Mouse (Mus musculus) intestine, embryonic 14.5 days (tissue): ENCODE measurements around the gene Fzd2. TPM values are rescaled to one million over a fixed set of nuclear protein-coding genes. Genes with fewer than 3 reads are reported as not detected.

Experiments
- ATAC-seq: fragments of 200-750 bp; cut with Nextera tagmentation; replicated peaks from 2 replicates; pipeline ENCODE4 v1.8.0; 2017; ENCODE audit warnings: low read depth, moderate number of reproducible peaks, moderate TSS enrichment, moderate library complexity; ENCODE audit not compliant: low FRiP score, low TSS enrichment
- DNase-seq: peaks from one replicate; pipeline ENCODE4 v3.0.0-alpha.2; 2018; ENCODE audit warnings: low spot score
- H3K27ac ChIP-seq: fragments of 300-500 bp; sonication (generic); 2 replicates; pipeline ENCODE4 v1.5.1; 2014; ENCODE audit warnings: low read depth, mild to moderate bottlenecking, control low read depth
- H3K27me3 ChIP-seq: fragments of 300-500 bp; sonication (generic); replicated peaks from 2 replicates; pipeline ENCODE4 v1.6.1; 2014; ENCODE audit warnings: low read length, control low read depth; ENCODE audit not compliant: control insufficient read depth, insufficient read depth
- H3K36me3 ChIP-seq: fragments of 300-500 bp; sonication (generic); 2 replicates; pipeline ENCODE4 v1.6.1; 2014; ENCODE audit warnings: low read length, control low read depth; ENCODE audit not compliant: control insufficient read depth, insufficient read depth
- H3K4me1 ChIP-seq: fragments of 300-500 bp; sonication (generic); replicated peaks from 2 replicates; pipeline ENCODE4 v1.6.1; 2014; ENCODE audit warnings: low read length, control low read depth, mixed read lengths; ENCODE audit not compliant: control insufficient read depth, insufficient read depth
- H3K4me2 ChIP-seq: fragments of 300-500 bp; sonication (generic); 2 replicates; pipeline ENCODE4 v1.6.1; 2014; ENCODE audit warnings: low read length
- H3K4me3 ChIP-seq: fragments of 300-500 bp; sonication (generic); 2 replicates; pipeline ENCODE4 v1.5.1; 2014; ENCODE audit warnings: low read depth, low read length, control low read depth, mixed read lengths
- H3K9ac ChIP-seq: fragments of 300-500 bp; sonication (generic); 2 replicates; pipeline ENCODE4 v1.6.1; 2014; ENCODE audit warnings: mild to moderate bottlenecking, low read length
- H3K9me3 ChIP-seq: fragments of 300-500 bp; sonication (generic); 2 replicates; pipeline ENCODE4 v1.6.1; 2016; ENCODE audit warnings: low read length, control low read depth; ENCODE audit not compliant: control insufficient read depth
- WGBS: fragments of 180-500 bp; shearing (Covaris S2); extraction: QIAGEN DNeasy Blood & Tissue Kit; methylation state at CpG from one replicate; pipeline ENCODE4 v1.1.7; 2014; 5-methylcytosine and 5-hydroxymethylcytosine counted together
- polyA plus RNA-seq: library from polyadenylated mRNA; unstranded; fragments of >200 nt; fragmentation: Nextera tagmentation; extraction: Ambion mirVana; gene quantifications from 2 replicates; pipeline ENCODE4 v1.2.1, GENCODE M21; 2014

The Fzd2 gene
- polyA plus RNA-seq, 1 experiment from 2014 or later, result 20.4 TPM

DNA sequence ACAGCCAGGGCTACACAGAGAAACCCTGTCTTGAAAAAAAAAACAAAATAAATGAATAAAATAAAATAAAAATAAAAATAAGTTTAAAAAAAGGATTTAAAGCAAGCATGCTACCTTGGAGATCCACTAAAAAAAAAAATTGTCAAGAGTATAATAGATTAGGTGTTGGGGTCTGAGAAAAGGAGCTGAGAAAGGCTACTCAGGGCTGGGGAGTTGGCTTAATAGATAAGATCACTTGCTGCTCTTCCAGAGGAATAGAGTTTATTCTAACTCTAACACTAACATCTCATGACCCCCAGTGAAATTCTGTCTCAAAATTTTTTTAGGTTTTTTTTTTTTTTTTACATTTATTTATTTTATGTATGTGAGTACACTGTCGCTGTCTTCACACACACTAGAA, 37.9 kb upstream of the Fzd2 start:
- no peaks in the 10 kb centered on the region for H3K9me3 ChIP-seq
- H3K4me2 ChIP-seq, result no peak overlapping the region
- WGBS, result 96% methylated on average over 1 of the region's 1 CpGs
- no peaks in the 10 kb centered on the region for H3K36me3 ChIP-seq
- H3K27me3 ChIP-seq, result no peaks in the 10 kb centered on the region
- no peak overlapping the region for H3K9ac ChIP-seq
- no peak overlapping the region for H3K27ac ChIP-seq
- no peaks in the 10 kb centered on the region for H3K4me1 ChIP-seq
- H3K4me3 ChIP-seq, result no peak overlapping the region
- no peak for ATAC-seq
- DNase-seq, result no peak

DNA sequence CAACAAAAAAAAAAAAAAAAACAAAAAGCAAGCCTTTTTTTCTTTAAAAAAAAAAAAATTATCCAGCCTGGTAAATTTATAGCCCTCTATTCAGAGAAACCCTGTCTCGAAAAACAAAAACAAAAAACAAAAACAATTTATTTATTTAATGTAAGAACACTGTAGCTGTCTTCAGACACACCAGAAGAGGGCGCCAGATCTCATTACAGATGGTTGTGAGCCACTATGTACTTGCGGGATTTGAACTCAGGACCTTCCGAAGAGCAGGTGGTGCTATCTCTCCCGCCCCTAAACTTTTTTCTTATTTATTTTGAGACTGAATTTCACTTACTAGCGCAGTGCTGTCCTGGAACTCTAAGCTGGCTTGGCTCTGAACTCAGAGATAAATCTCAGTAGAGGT, 37.0 kb upstream of the Fzd2 start:
- Histone ChIP-seq H3K4me2 (no peak overlapping the region), H3K27me3 (no peaks in the 10 kb centered on the region), H3K4me3 (no peak overlapping the region), H3K9ac (no peak overlapping the region), H3K9me3 (no peaks in the 10 kb centered on the region), H3K36me3 (no peaks in the 10 kb centered on the region), H3K4me1 (no peaks in the 10 kb centered on the region), H3K27ac (no peak overlapping the region)
- 90% methylated on average over 6 of the region's 6 CpGs for WGBS
- DNase-seq (no peak), ATAC-seq (no peak)

DNA sequence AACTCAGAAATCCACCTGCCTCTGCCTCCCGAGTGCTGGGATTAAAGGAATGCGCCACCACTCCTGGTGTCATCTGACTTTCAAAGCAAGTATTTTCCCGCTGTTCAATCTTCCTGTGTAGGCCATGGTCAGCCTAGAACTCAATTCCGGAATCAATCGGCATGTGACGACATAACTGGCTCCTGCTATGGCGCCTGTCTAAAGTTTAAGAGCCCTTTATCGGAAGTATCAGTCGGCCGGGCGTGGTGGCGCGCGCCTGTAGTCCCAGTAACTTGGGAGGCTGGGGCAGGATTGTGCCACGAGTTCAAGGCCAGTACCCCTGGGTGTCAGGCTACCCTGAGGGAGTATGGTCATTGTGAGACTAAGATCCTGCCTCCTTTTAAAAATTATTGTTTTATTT, 36.5 kb upstream of the Fzd2 start:
- Histone ChIP-seq H3K4me3 (no peak overlapping the region), H3K4me2 (no peak overlapping the region), H3K27me3 (no peaks in the 10 kb centered on the region), H3K27ac (no peak overlapping the region), H3K9ac (no peak overlapping the region), H3K9me3 (no peaks in the 10 kb centered on the region), H3K4me1 (no peaks in the 10 kb centered on the region), H3K36me3 (no peaks in the 10 kb centered on the region)
- DNase-seq, result no peak
- ATAC-seq, result no peak
- WGBS, result 97% methylated on average over 15 of the region's 15 CpGs

DNA sequence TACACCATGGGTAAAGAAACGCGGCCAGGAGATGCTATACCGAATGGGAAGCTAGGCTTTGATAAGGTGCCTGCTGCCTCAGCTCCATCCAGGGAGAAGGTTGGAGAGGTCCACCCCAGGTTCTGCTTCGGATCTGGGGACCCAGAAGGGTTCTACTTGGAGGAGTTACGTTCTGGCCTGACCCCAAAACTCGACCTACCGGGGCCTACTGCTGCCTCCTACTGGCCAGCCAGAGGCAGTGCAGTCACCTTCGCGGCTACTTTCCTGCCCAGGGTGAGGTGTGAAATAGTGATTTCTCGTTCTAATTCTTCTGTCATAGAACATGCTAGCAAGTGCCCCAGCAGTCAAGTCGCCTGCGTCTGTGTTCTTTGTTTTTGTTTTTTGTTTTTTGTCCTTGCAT, 36.0 kb upstream of the Fzd2 start:
- Histone ChIP-seq H3K4me1 (0 out of 2 replicates have a peak, but pooled peaks cover under 1% of the 10 kb centered on the region), H3K27ac (no peak overlapping the region), H3K4me2 (no peak overlapping the region), H3K4me3 (no peak overlapping the region), H3K9ac (no peak overlapping the region), H3K9me3 (no peaks in the 10 kb centered on the region), H3K36me3 (no peaks in the 10 kb centered on the region), H3K27me3 (no peaks in the 10 kb centered on the region)
- DNase-seq (no peak), ATAC-seq (no peak)
- 78% methylated on average over 12 of the region's 12 CpGs for WGBS

DNA sequence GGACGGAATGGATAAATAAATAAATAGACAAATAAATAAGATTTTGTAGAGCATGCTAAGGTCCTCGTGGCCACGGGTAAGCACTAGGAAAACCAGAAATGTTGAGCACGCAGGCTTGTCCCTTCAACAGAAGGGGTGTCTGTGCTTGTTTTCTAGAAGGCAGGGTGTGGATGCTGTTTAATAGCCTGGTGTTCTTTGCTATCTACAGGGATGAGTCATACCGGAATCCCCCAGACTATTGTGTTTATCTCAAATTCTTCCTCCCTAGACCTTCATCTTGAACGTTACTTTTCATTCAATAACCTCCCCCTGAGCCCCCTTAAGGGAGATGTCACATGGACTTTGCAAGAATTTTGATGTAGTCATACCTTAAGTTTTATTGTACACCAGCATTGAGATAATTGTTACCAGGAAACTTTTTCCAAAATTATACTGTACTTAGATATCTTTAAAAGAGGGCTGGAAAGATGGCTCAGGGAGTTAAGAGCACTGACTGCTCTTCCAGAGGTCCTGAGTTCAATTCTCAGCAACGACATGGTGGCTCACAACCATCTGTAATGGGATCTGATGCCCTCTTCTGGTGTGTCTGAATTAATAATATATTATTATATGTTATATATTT, 35.3 kb upstream of the Fzd2 start:
- H3K4me2 ChIP-seq, result no peak overlapping the region
- no peaks in the 10 kb centered on the region for H3K36me3 ChIP-seq
- no peak for ATAC-seq
- H3K9ac ChIP-seq, result no peak overlapping the region
- no peak for DNase-seq
- no peak overlapping the region for H3K4me3 ChIP-seq
- H3K27ac ChIP-seq, result no peak overlapping the region
- H3K9me3 ChIP-seq, result no peaks in the 10 kb centered on the region
- no peaks in the 10 kb centered on the region for H3K27me3 ChIP-seq
- H3K4me1 ChIP-seq, result 0 out of 2 replicates have a peak, but pooled peaks cover 4% of the 10 kb centered on the region
- 70% methylated on average over 7 of the region's 7 CpGs for WGBS

DNA sequence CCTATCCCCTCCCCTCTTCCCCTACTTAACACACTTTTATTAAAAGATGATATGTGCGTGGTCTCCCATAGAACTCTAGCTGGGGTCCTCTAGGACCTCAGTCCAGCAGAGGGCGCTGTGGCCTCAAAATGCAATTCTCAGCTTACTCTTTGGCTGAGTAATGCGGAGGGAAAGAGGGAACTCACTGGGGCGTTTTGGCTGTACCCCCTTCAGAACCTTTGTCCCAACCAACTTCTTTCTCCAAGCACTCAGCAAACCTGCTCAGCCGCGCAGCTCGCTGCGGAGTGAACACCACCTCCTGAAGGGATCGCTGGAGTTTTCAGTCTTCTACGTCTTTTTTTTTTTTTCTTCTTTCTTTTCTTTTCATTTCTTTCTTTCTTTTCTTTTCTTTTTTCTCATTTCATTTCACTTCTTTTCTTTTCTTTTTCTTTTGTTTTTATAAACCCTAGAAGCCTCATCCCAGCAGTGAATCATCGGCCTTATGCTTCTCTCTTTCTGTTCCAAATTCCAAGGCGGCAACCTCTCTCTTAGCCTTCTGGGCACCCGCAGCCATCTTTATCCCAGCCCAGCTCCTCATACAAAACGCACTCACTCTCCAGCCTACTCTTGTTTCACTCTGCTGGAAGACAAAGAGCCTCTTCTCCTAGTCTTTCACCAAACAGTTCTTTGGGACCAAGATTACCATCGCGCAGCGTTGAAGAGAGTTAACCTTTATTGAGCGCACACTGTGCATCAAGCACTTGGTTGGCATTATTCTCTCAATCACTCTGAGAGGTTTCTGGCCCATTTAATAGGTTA, 31.1 kb upstream of the Fzd2 start:
- Histone ChIP-seq H3K9me3 (no peaks in the 10 kb centered on the region), H3K27ac (no peak overlapping the region), H3K4me2 (peak overlapping the region; percentile 65), H3K36me3 (no peaks in the 10 kb centered on the region), H3K4me3 (peak overlapping the region; percentile 34), H3K9ac (peak overlapping the region; percentile 51), H3K27me3 (no peaks in the 10 kb centered on the region), H3K4me1 (peaks cover 5% of the 10 kb centered on the region; the same call in 1 of the 2 replicates)
- DNase-seq (peak; percentile 99), ATAC-seq (peak; percentile 63; the same call in 1 of the 2 replicates)
- WGBS, result 13% methylated on average over 18 of the region's 18 CpGs

DNA sequence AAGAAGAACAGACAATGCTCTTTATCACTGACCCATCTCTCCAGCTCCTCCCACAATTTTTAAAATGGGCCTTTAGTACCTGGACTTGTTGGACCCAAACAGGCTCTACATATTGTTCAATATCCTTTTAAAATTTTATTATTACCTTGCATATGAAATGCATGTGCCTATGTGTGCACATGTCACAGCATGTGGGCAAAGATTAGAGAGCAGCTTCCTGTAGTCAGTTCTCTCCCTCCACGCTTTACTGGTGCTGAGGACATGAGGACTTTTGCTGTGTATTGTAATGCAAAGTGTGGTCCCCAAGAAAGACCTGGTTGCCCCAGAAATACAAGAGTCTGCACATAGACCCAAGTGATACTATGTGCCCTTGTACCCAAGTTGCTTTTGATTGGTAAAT, 29.2 kb upstream of the Fzd2 start:
- Histone ChIP-seq H3K27me3 (no peaks in the 10 kb centered on the region), H3K9me3 (no peaks in the 10 kb centered on the region), H3K4me3 (no peak overlapping the region), H3K27ac (no peak overlapping the region), H3K4me1 (peaks cover 12% of the 10 kb centered on the region; the same call in 1 of the 2 replicates), H3K36me3 (no peaks in the 10 kb centered on the region), H3K9ac (no peak overlapping the region), H3K4me2 (no peak overlapping the region)
- no peak for DNase-seq
- no peak for ATAC-seq
- WGBS, result 80% methylated on average over 1 of the region's 1 CpGs

DNA sequence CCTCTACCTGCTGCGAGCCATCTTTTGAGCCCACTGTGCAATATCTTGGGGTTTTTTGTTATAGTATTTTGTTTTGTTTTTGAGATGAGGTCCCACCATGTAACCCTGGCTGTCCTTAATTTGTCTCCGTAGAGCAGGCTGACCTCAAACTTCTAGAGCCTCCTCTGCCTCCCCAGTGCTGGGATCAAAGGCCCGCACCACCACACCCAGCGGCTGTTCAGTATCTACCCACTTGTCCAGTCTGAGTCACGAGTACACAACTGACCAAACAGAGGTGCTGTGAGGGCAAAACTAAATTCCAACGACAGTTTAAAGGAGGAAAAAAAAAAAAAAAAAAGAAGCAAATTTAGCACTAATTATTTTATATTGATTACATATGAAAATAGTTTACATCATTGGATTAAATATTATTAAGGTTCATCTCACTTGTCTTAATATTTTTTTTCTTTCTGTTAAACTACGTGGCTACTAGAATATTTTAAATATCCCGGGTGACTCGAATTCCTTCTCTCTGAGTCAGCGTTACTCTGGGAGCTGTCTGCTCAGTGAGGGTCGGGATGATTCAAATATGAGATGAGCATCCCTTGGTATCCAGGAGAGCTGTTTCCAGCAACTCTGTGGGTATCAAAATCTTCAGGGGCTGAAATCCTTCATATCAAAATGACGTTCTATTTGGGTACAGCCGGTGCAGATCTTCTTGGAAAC, 28.0 kb upstream of the Fzd2 start:
- Histone ChIP-seq H3K9me3 (no peaks in the 10 kb centered on the region), H3K4me2 (no peak overlapping the region), H3K4me3 (no peak overlapping the region), H3K4me1 (peaks cover 16% of the 10 kb centered on the region; the same call in 1 of the 2 replicates), H3K36me3 (no peaks in the 10 kb centered on the region), H3K27me3 (no peaks in the 10 kb centered on the region), H3K27ac (no peak overlapping the region), H3K9ac (no peak overlapping the region)
- ATAC-seq, result no peak
- 36% methylated on average over 13 of the region's 13 CpGs for WGBS
- DNase-seq, result no peak
